Mouse (Mus musculus) brain, embryonic 14.5 days (tissue): ENCODE data around the gene Nav1.

ENCODE experiments used
- CTCF ChIP-seq: fragments of 200-500 bp; IDR thresholded peaks from 2 replicates; pipeline ENCODE4 v1.5.1; 2012; ENCODE audit warnings: inconsistent platforms, mild to moderate bottlenecking, moderate library complexity, borderline replicate concordance; ENCODE audit not compliant: insufficient read depth, insufficient read length; ENCODE audit errors: extremely low read depth
- POLR2A ChIP-seq: fragments of 200-500 bp; IDR thresholded peaks from 2 replicates; pipeline ENCODE4 v1.6.1; 2012; ENCODE audit warnings: mild to moderate bottlenecking, inconsistent platforms, borderline replicate concordance; ENCODE audit not compliant: poor library complexity, insufficient read depth, insufficient read length, severe bottlenecking; ENCODE audit errors: extremely low read depth

GRCm38 (mm10) chr1:135493862-135494261, 113.2 kb downstream of the Nav1 start:
- TF ChIP-seq CTCF (no peak), POLR2A (no peak)
